Mouse (Mus musculus) lung, embryonic 16.5 days (tissue): ENCODE results near the gene Auts2. TPM values are rescaled to one million over a fixed set of nuclear protein-coding genes. Genes with fewer than 3 reads are reported as not detected.

Source experiments
- ATAC-seq: fragments of 200-750 bp; cut with Nextera tagmentation; 2 replicates; pipeline ENCODE4 v1.8.0; 2017; ENCODE audit warnings: low read depth, mild to moderate bottlenecking, moderate library complexity
- H3K27ac ChIP-seq: fragments of 300-500 bp; sonication (generic); 2 replicates; pipeline ENCODE4 v1.5.1; 2014; ENCODE audit warnings: mild to moderate bottlenecking, control low read depth, low read length
- H3K27me3 ChIP-seq: fragments of 300-500 bp; sonication (generic); 2 replicates; pipeline ENCODE4 v1.6.1; 2014; ENCODE audit warnings: low read depth, low read length, mixed read lengths; ENCODE audit not compliant: control insufficient read depth, insufficient read depth
- H3K36me3 ChIP-seq: fragments of 300-500 bp; sonication (generic); 2 replicates; pipeline ENCODE4 v1.6.1; 2014; ENCODE audit warnings: low read length; ENCODE audit not compliant: control insufficient read depth, insufficient read depth
- H3K4me1 ChIP-seq: fragments of 300-500 bp; sonication (generic); replicated peaks from 2 replicates; pipeline ENCODE4 v1.6.1; 2014; ENCODE audit warnings: low read length, mixed read lengths; ENCODE audit not compliant: control insufficient read depth, insufficient read depth
- H3K4me2 ChIP-seq: fragments of 300-500 bp; sonication (generic); 2 replicates; pipeline ENCODE4 v1.6.1; 2014; ENCODE audit warnings: low read depth, low read length, control low read depth
- H3K4me3 ChIP-seq: fragments of 300-500 bp; sonication (generic); 2 replicates; pipeline ENCODE4 v1.5.1; 2014; ENCODE audit warnings: mild to moderate bottlenecking, low read length, control low read depth
- H3K9ac ChIP-seq: fragments of 300-500 bp; sonication (generic); 2 replicates; pipeline ENCODE4 v1.6.1; 2014; ENCODE audit warnings: low read length, control low read depth
- H3K9me3 ChIP-seq: fragments of 300-500 bp; sonication (generic); 2 replicates; pipeline ENCODE4 v1.6.1; 2016; ENCODE audit warnings: low read length; ENCODE audit not compliant: control insufficient read depth
- WGBS: fragments of 180-500 bp; shearing (Covaris S2); extraction: QIAGEN DNeasy Blood & Tissue Kit; methylation state at CpG from one replicate; pipeline ENCODE4 v1.1.7; 2014; 5-methylcytosine and 5-hydroxymethylcytosine counted together
- polyA plus RNA-seq: library from polyadenylated mRNA; unstranded; fragments of >200 nt; fragmentation: Nextera tagmentation; extraction: Ambion mirVana; gene quantifications from 2 replicates; pipeline ENCODE4 v1.2.1, GENCODE M21; 2015

Gene Auts2
- polyA plus RNA-seq, 1 experiment from 2014 or later = 12.3 TPM

DNA sequence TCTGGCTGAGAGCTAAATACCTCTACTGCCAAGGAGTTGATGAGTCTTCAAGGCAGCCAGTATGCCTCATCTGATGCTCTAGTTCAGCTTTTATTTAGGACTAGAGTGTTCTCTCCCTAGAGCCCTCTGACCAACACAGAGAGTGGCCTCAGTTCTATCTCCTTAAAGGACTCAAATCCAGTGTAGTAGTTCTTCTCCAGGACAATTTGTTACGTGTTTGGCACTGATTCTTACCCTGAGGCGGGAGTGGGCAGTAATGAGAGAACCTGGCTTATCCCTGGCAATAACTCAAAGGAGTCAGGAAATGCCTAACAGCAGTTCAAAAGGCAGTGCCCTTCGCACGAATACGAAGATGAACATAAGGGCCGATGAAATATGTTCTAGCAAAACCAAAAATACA, 713.0 kb downstream of the Auts2 start:
- no peaks in the 10 kb centered on the region for H3K27me3 ChIP-seq
- H3K4me1 ChIP-seq = peaks cover 4% of the 10 kb centered on the region; the same call in 1 of the 2 replicates
- H3K4me2 ChIP-seq = no peak overlapping the region
- ATAC-seq = no peak
- H3K9me3 ChIP-seq = no peaks in the 10 kb centered on the region
- 59% methylated on average over 6 of the region's 6 CpGs for WGBS
- no peaks in the 10 kb centered on the region for H3K36me3 ChIP-seq
- no peak overlapping the region for H3K4me3 ChIP-seq
- no peak overlapping the region for H3K9ac ChIP-seq
- H3K27ac ChIP-seq = no peak overlapping the region

DNA sequence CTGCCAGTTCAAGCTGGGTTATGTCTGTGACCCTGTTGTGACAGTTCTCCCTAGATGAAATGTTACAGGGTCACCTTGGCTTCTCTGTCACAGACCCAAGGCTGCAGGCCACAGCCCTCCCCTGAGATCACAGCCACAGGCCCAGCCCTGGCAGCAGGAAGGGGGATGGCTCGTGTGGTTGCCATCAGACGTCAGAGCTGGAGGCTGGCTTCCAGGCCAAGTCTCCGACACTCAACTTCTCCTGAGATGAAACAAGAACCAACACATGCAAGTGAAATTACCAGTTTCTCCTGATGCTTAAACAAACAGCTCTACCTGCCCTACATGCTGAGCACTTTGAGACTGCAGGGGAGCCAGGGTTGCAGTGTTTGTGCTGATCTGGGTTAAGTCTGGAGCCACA, 713.9 kb downstream of the Auts2 start:
- Histone ChIP-seq H3K27ac (no peak overlapping the region), H3K9ac (no peak overlapping the region), H3K9me3 (no peaks in the 10 kb centered on the region), H3K36me3 (no peaks in the 10 kb centered on the region), H3K4me1 (peaks cover 4% of the 10 kb centered on the region; the same call in 1 of the 2 replicates), H3K4me2 (no peak overlapping the region), H3K4me3 (no peak overlapping the region), H3K27me3 (no peaks in the 10 kb centered on the region)
- peak; percentile 43; the same call in 1 of the 2 replicates for ATAC-seq
- 27% methylated on average over 3 of the region's 3 CpGs for WGBS

DNA sequence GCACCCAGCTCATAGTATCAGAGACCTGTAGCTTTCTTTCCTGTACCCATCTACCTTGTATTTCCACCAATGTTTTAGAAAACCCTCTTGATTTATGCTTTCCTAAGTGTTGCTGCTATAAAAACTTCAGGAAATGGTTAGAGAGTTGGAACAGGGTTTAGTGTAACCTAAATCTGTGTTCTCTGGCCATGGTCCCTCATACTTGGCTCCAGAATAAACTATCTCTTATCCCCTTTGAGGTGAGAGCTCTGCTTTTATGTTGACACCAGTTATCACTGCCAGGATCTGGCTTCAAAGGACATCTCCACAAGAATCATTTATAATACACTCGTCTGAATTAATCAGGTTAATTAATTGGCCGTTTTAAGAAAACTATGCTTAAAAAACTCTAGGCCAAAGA, 714.5 kb downstream of the Auts2 start:
- no peak overlapping the region for H3K4me2 ChIP-seq
- no peak for ATAC-seq
- H3K4me1 ChIP-seq = peaks cover 4% of the 10 kb centered on the region; the same call in 1 of the 2 replicates
- WGBS = 42% methylated on average over 2 of the region's 2 CpGs
- no peak overlapping the region for H3K9ac ChIP-seq
- no peaks in the 10 kb centered on the region for H3K9me3 ChIP-seq
- no peak overlapping the region for H3K4me3 ChIP-seq
- no peak overlapping the region for H3K27ac ChIP-seq
- H3K36me3 ChIP-seq = no peaks in the 10 kb centered on the region
- H3K27me3 ChIP-seq = no peaks in the 10 kb centered on the region

DNA sequence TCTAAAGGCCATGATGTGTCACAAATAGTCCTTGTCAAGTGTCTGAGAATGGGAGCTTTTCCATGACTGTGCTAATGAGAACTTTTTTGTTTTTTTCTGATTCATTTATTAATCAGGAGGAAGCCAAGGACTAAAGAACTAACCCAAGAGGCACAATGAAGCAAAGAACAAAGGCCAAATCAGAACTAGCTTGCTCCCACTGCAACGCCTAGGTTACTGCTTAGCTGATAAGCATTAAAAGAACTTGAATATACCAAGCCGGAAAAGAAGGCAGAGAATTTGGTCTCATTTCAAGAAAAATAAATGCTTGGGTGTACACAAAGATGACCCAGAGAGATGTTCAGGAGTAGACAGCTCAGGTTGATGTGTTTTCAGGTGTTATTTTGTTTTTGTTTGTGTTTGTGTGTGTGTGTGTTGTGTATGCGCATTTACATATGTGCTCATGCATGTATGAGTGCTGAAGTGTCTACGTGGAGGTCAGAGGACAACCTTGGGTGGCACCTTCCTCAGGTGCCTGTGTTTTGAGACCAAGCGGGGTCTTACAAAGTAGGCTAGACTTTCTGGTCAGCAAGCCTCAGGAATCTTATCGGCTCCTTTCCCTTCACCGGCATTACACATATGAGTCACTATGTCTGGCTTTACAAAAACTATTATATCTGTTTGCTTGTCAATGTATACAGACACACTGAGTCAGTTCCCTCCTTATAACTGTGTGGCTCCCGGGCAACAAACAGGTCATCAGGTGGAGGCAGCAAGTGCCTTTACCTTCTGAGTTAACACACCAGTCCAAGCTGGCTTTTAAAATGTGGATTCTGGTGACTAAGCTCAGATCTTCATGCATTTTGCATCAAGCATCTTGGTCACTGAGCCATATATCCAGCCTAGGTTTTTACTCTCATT, 716.5 kb downstream of the Auts2 start:
- peaks cover 4% of the 10 kb centered on the region; the same call in 1 of the 2 replicates for H3K4me1 ChIP-seq
- WGBS = 87% methylated on average over 8 of the region's 8 CpGs

DNA sequence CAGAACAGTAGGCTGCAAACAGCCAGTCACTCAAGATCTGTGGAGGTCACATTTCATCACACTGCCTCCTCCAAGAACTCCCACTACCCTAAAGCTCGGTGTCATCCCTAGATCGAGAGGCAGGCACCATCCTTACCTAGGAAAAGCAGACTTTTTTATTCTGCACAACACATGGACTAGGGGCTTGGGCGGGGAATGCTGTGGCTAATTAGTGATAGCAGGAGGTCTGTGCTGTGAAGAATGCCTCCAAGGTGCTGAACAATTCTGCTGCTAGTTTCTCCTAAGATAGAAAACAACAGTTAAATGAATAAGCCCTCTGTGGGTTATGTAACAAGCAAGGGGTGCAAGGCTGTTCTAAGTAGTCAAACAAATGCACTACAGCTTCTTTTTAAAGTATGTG, 717.7 kb downstream of the Auts2 start:
- Histone ChIP-seq H3K4me2 (no peak overlapping the region), H3K9ac (no peak overlapping the region), H3K36me3 (no peaks in the 10 kb centered on the region), H3K27ac (no peak overlapping the region), H3K9me3 (no peaks in the 10 kb centered on the region), H3K4me1 (peaks cover 4% of the 10 kb centered on the region; the same call in 1 of the 2 replicates), H3K4me3 (no peak overlapping the region), H3K27me3 (no peaks in the 10 kb centered on the region)
- ATAC-seq = no peak
- WGBS = 62% methylated on average over 3 of the region's 3 CpGs

More for the DNA sequence above, 716.5 kb downstream of the Auts2 start:
- Histone ChIP-seq H3K9me3 (no peaks in the 10 kb centered on the region), H3K9ac (no peak overlapping the region), H3K36me3 (no peaks in the 10 kb centered on the region), H3K4me3 (no peak overlapping the region), H3K27ac (no peak overlapping the region), H3K27me3 (no peaks in the 10 kb centered on the region), H3K4me2 (no peak overlapping the region)
- ATAC-seq = no peak

DNA sequence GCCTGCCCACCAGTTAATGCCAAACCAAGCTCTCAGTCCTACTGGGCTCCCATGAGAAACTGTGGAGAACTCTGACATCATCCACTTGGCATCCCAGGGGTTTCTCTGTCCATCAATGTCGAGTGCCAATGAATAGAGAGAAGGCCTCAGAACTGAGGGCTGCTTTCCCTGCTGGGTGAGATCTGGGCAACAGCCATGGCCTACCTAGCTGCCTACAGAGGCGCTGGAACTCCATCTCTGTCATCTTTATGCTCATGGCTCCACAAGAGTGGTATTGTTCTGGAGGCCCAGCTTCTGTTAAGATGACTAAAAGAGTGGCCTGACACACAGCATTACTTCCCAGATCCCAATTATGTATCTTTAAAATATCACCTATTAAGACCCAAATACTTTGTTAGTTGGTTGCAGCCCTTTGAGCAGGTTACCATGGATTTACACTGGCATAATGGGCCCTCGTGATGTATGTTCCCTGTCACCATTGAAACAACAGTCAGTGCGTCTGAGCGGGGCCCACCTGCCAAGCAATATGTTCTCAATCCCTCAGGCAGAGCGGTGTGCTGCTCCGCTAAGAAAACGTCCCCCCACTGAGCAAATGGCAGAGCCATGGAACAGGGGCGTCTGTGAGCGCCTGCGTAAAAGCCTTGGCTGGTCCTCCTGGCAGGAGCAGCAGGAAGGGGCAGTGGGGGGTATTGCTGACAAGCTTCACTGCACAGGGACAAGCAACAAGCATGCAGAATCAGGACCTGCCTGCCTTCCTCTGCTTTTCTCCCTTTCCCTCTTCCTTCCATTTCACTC, 718.8 kb downstream of the Auts2 start:
- ATAC-seq = no peak
- no peaks in the 10 kb centered on the region for H3K36me3 ChIP-seq
- H3K9ac ChIP-seq = no peak overlapping the region
- 54% methylated on average over 11 of the region's 11 CpGs for WGBS
- no peaks in the 10 kb centered on the region for H3K27me3 ChIP-seq
- no peak overlapping the region for H3K27ac ChIP-seq
- no peak overlapping the region for H3K4me3 ChIP-seq
- H3K4me1 ChIP-seq = peaks cover 4% of the 10 kb centered on the region; the same call in 1 of the 2 replicates
- no peak overlapping the region for H3K4me2 ChIP-seq
- no peaks in the 10 kb centered on the region for H3K9me3 ChIP-seq

DNA sequence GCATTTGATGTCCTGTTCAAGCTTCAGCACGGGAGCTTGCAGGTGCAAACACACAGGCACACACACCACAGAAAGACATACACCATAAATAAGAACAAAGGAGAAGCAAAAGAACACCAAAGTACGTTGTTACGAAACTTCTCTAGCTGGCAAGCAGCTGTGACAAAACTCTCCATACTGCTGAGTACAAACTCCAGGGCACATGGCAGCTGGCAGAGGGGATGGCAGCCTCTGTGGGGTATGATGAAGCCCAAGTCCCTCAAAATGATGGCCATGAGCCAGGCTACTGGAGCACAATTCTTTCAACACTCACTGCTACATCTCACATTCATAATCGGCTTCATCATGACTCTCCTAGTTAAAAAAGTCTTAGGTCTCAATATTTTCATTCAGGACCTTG, 721.7 kb downstream of the Auts2 start:
- Histone ChIP-seq H3K4me3 (no peak overlapping the region), H3K4me1 (no peaks in the 10 kb centered on the region; the same call in 1 of the 2 replicates), H3K4me2 (no peak overlapping the region), H3K9ac (no peak overlapping the region), H3K36me3 (no peaks in the 10 kb centered on the region), H3K27ac (no peak overlapping the region), H3K9me3 (no peaks in the 10 kb centered on the region), H3K27me3 (no peaks in the 10 kb centered on the region)
- no peak for ATAC-seq
- WGBS = 67% methylated on average over 4 of the region's 4 CpGs

DNA sequence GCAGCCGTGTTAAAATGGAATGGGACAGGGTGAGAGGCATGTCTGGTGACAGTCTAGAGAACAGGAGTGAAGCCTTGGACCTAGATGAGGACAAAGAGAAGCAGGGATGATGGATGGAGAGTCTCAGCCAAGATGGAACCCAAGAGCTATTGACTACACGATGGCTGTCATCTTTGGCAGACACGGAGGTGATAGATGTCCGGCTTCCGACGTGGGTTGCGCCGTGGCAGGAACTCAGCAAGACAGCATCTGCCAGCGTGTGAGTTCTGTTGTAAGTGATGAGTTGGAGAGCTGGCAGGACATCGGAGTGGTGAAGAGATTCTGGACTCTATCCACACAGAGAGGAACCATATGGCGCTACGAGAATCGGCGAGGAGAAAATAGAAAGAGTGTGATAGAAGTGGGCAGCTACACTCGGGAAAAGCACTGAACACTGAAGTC, 723.9 kb downstream of the Auts2 start:
- peaks cover 6% of the 10 kb centered on the region for H3K4me1 ChIP-seq
- H3K4me2 ChIP-seq = no peak overlapping the region
- H3K27ac ChIP-seq = no peak overlapping the region
- no peaks in the 10 kb centered on the region for H3K27me3 ChIP-seq
- H3K9ac ChIP-seq = no peak overlapping the region
- no peak overlapping the region for H3K4me3 ChIP-seq
- no peaks in the 10 kb centered on the region for H3K9me3 ChIP-seq
- WGBS = 58% methylated on average over 15 of the region's 15 CpGs
- no peaks in the 10 kb centered on the region for H3K36me3 ChIP-seq
- peak; percentile 77 for ATAC-seq

DNA sequence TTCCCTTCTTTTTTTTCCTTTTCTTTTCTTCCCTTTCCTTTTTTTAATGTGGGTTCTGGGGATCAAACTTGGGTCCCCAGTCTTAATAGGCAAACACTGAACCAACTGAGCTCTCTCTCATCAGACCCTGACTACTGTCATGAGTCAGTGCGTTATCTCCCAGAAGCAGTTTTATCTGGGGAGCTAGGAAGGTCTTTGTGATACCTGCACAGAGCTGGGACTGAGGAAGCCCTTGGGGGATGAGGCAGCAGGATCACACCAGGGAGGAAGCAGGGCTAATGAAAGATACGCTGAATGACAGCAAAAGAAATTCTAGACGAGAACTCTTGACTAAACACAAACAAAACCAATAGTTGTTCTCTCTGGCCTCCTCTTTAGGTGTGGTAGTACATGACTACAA, 727.6 kb downstream of the Auts2 start:
- Histone ChIP-seq H3K4me3 (no peak overlapping the region), H3K9me3 (no peaks in the 10 kb centered on the region), H3K27me3 (no peaks in the 10 kb centered on the region), H3K27ac (no peak overlapping the region), H3K4me1 (peaks cover 9% of the 10 kb centered on the region), H3K4me2 (no peak overlapping the region), H3K9ac (no peak overlapping the region), H3K36me3 (no peaks in the 10 kb centered on the region)
- no peak for ATAC-seq
- WGBS = 75% methylated on average over 3 of the region's 3 CpGs
